Mouse (Mus musculus) layer of hippocampus, adult 9-11 months (tissue): Measurements from ENCODE around the gene Gfer.

Source experiments
- DNase-seq: peaks from one replicate; pipeline ENCODE4 v3.0.0; 2022

Gfer gene

GRCm38 (mm10) chr17:24696011-24696697 is at the start of gene Gfer, which contains the start of gene Noxo1:
TSS of gene Gfer (minus strand) at chr17:24696156.
TSS of gene Noxo1 (plus strand) at chr17:24696234.
- DNase-seq, result peak; percentile 83

DNA sequence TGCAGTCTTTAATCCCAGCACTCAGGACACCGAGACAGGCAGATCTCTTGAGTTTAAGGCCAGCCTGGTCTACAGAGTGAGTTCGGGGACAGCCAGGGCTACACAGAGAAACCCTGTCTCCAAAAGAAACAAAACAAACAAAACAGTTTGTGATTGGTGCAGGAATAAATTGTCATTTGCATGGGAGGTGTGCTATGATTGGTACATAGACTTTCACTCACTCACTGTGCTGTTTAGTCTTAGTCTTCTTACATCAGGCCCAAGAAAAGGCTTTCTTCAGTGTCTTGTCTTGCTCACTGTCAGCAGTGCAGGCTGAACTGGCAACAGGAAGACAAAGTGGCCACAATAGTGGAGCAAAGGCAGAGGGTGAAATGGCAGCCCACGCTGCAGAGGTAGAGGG is 48.4 kb upstream of the Gfer start:
- no peak for DNase-seq

DNA sequence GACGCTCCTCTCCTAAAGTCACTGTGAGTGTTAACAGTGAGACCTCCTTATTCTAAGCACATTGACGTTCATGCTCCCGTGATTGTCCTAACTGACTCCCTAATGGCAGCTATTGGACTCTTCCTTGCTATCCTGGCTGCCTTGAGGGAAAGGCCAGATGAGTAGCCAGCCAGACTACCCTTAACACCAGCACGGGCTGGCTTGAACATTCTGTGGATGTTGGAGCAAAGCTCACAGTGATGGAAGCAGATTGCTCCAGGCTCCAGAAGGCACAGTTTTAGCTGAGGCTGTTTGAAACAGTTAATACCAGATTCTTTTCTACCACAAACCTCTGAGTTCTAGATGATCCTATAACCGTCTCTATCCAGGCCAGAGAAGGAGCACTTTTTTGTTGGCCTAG is 47.9 kb upstream of the Gfer start:
- DNase-seq, result no peak

- peak; percentile 48 for DNase-seq
Observed at GRCm38 (mm10) chr17:24742307-24742706, 46.4 kb upstream of the Gfer start.

GRCm38 (mm10) chr17:24739926-24740325 is 44.0 kb upstream of the Gfer start:
- DNase-seq, result no peak

GRCm38 (mm10) chr17:24738238-24738637 is 42.3 kb upstream of the Gfer start:
- DNase-seq, result no peak

GRCm38 (mm10) chr17:24737135-24737810 is 41.3 kb upstream of the Gfer start:
- DNase-seq, result no peak

DNA sequence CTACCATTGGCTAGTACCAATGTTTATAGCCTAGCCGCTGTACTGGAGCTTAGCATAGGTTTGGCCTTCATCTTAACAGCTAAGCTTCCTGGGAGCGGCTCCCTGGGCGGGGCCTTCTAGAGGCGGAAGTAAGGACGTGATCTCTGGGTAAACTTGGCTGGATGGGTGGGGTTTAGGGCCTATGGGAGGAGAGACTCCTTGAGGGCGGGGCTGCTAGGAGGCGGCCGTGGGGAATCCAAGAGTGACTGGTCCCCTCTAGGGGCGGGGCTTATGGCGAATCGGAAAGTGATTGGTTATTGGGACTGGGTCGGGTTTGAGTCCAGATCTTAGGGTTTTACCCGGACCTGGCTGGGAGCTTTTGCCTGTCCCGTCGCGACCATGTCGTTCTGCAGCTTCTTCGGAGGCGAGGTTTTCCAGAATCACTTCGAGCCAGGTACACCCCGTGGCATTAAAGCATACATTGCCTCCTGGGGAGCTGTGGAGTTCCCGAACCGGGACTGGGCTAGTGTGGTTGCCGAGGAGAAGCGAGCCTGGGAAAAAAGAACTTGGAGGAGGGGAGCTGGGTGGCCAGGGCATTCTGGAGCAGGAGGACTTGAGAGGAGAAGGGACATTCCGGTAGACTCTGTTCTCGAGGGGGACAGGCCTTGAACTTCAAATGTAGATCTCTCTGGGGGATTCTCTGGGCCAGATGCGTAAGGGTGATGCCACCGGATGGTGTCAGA is 40.5 kb upstream of the Gfer start, which contains the start of gene Msrb1:
TSS of gene Msrb1 (plus strand) at position 313 of the 722 bp plus-strand sequence.
- peak; percentile 97 for DNase-seq

- DNase-seq, result no peak
Observed at GRCm38 (mm10) chr17:24735446-24735845, 39.5 kb upstream of the Gfer start.

DNA sequence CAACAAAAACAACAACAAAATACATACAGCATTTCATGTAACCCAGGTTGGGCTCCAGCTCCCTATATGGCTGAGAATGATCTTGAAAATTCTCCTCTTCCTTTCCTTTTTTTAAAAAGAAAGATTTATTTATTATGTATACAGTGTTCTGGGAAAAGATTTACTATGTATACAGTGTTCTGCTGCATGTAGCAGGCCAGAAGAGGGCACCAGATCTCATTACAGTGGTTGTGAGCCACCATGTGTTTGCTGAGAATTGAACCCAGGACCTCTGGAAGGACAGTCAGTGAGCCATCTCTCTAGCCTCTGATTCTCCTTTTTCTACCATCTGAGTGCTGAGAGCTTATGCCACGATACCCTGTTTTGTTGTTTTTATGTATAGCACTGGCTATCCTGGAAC is 38.6 kb upstream of the Gfer start:
- no peak for DNase-seq

GRCm38 (mm10) chr17:24733434-24734050 is 37.6 kb upstream of the Gfer start:
- no peak for DNase-seq

DNA sequence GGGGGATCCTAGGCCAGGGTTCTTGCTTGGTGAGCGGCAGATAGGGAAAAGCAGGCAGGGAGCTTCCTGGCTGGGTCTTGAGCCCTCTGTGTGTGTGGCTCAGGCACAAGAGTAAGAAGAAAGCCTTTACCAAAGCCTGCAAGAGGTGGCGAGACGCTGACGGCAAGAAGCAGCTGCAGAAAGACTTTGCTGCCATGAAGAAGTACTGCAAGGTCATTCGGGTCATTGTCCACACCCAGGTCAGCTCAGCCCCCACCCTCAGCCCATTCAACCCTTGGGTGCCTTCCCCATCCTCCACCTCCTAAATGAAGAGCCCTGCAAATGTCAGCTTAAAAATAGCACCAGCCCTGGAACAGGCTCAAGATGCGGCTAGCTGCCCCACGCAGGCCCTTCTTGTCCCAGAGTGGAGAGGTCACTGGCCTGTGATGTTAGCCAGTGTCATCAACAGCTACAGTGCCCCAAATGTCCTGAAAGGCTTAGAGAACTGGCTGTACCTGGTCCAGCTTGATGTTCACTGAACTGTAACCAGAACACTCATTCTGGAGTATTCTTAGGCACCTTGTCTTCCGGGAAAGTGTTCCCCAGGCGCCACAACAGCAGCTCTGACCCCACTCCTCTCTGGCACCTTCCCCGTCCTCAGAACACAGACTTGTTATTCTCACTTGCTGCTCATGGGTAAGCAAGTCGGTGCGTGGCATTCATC is 36.4 kb upstream of the Gfer start:
- DNase-seq, result no peak

GRCm38 (mm10) chr17:24730787-24731186 is 34.8 kb upstream of the Gfer start:
- no peak for DNase-seq

DNA sequence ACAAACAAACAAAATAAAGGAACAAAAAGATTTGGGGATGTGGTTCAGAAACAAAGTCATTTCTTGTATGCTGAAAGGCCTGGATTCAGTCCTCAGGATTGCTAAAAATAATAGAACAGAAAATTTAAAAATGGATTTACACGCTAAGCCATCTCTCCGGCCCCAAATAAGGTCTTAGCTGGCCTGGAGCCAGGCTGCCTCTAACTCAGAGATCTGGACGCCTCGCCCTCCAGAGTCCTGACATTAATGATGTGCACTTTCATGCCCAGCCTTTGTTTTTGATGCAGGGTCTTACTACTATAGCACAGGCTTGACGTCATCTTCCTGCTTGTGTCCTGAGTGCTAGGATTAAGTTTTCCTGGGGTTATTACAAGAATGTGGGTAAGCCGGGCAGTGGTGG is 33.1 kb upstream of the Gfer start:
- no peak for DNase-seq

DNA sequence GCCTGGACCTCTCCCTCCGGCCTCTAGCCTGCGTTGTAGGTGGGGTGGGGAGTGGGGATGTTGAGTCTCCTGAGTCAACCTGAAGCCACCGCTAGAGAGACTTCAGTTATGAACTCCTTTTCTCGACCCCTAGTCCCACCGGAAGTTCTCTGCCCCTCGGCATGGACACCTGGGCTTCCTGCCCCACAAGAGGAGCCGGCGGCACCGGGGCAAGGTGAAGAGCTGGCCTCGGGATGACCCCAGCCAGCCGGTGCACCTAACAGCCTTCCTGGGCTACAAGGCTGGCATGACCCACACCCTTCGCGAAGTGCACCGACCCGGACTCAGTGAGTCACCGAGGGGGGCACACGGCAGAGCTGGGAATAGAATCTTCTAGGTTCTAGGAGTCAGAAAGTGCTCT is 32.2 kb upstream of the Gfer start:
- no peak for DNase-seq

GRCm38 (mm10) chr17:24727618-24728017 is 31.7 kb upstream of the Gfer start, which contains the start of gene Rpl3l:
TSS of gene Rpl3l (plus strand) at chr17:24727820.
- no peak for DNase-seq

- DNase-seq, result no peak
Observed at GRCm38 (mm10) chr17:24725637-24726390, 29.9 kb upstream of the Gfer start.

- DNase-seq, result peak; percentile 95
Observed at GRCm38 (mm10) chr17:24724184-24724583, 28.2 kb upstream of the Gfer start, which contains the start of gene Ndufb10. TSS of gene Ndufb10 (minus strand) at chr17:24724478.

GRCm38 (mm10) chr17:24723881-24724180 is 27.9 kb upstream of the Gfer start:
- no peak for DNase-seq

- no peak for DNase-seq
Observed at GRCm38 (mm10) chr17:24723122-24723880, 27.3 kb upstream of the Gfer start.
